8 mouse cellular contexts compared by ENCODE assay signal in the genomic region with DNA sequence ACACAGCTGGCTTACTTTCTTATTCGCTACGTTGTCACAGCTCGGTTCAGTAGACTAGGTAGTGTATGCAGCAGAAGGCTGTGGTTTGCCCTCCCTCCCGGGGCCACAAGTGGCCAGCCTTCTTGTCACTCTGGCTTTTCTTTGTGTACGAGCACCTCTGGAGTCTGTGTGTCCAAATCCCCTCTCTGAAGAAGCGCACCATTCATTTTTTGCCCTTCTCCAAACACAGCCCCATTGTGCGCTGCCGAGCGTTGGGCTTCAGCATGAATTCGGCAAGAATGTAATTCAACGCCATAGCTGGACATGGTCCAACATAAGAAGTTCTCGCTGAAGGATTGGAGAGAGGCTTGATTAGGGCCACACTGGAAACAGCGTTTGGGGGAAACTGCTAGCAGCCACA. TPM values are rescaled to one million over a fixed set of nuclear protein-coding genes. Genes with fewer than 3 reads are reported as not detected.
DNase-seq lines count a peak whose midpoint lies in the region; ATAC-seq and TF ChIP-seq lines count a peak whose summit lies in the region.

No protein-coding gene starts in this region.

- no peak for TF ChIP-seq POLR2A in myocyte (IDR thresholded peaks at IDR 0.05; ENCODE audit: insufficient read length, low read depth)

- H3ac ChIP-seq in myocyte (ENCODE audit: control insufficient read depth, insufficient read length) = no peak overlapping the region

- H3K27ac ChIP-seq in kidney, embryonic 15.5 days = no peak overlapping the region
- H3K27ac ChIP-seq in embryonic facial prominence, embryonic 11.5 days (replicated peaks; ENCODE audit: low read depth, low read length) = no peak overlapping the region
- no peak overlapping the region for H3K27ac ChIP-seq in hindbrain, embryonic 14.5 days

- no peak for DNase-seq in kidney, adult 8-10 months
- peak; percentile 54 for DNase-seq in embryonic facial prominence, embryonic 11.5 days (ENCODE audit: low spot score)
- peak; percentile 60 for DNase-seq in hindbrain, embryonic 14.5 days (ENCODE audit: low spot score)
- no peak for DNase-seq in cerebellum, postnatal 36 days
- no peak for DNase-seq in adrenal gland, postnatal 4 days (ENCODE audit: low spot score in 2 of 2)
- no peak for DNase-seq in right cerebral cortex, adult 2 months (ENCODE audit: low spot score in 2 of 2)

- no peaks in the 10 kb centered on the region for H3K27me3 ChIP-seq in kidney, embryonic 15.5 days
- H3K27me3 ChIP-seq in embryonic facial prominence, embryonic 11.5 days (ENCODE audit: control insufficient read depth, insufficient read depth, low read length) = no peaks in the 10 kb centered on the region
- no peaks in the 10 kb centered on the region for H3K27me3 ChIP-seq in hindbrain, embryonic 14.5 days (ENCODE audit: control insufficient read depth, insufficient read depth, low read length)
- H3K27me3 ChIP-seq in myocyte (ENCODE audit: control insufficient read depth, insufficient read depth, insufficient read length) = no peaks in the 10 kb centered on the region

- peak overlapping the region; percentile 20; the same call in 1 of the 2 replicates for H3K4me2 ChIP-seq in kidney, embryonic 15.5 days
- H3K4me2 ChIP-seq in embryonic facial prominence, embryonic 11.5 days (ENCODE audit: low read depth, low read length) = no peak overlapping the region
- H3K4me2 ChIP-seq in hindbrain, embryonic 14.5 days (replicated peaks) = peak overlapping the region; percentile 2; the same call in 1 of the 2 replicates
- peak overlapping the region; percentile 5 for H3K4me2 ChIP-seq in myocyte (ENCODE audit: low read depth)

- no peaks in the 10 kb centered on the region for H3K4me1 ChIP-seq in kidney, embryonic 15.5 days
- no peaks in the 10 kb centered on the region for H3K4me1 ChIP-seq in embryonic facial prominence, embryonic 11.5 days (ENCODE audit: control insufficient read depth, insufficient read depth, low read length)
- H3K4me1 ChIP-seq in hindbrain, embryonic 14.5 days (replicated peaks; ENCODE audit: control insufficient read depth, insufficient read depth, low read length) = 0 out of 2 replicates have a peak, but pooled peaks cover 3% of the 10 kb centered on the region

- no peaks in the 10 kb centered on the region for H3K9me3 ChIP-seq in kidney, embryonic 15.5 days (replicated peaks)
- H3K9me3 ChIP-seq in embryonic facial prominence, embryonic 11.5 days (replicated peaks; ENCODE audit: control insufficient read depth, low read length) = no peaks in the 10 kb centered on the region
- peaks cover 5% of the 10 kb centered on the region; the same call in 1 of the 2 replicates for H3K9me3 ChIP-seq in hindbrain, embryonic 14.5 days (ENCODE audit: control insufficient read depth, low read length)

- no peaks in the 10 kb centered on the region for H3K79me2 ChIP-seq in myocyte (ENCODE audit: control insufficient read depth, insufficient read depth)

- H3K36me3 ChIP-seq in kidney, embryonic 15.5 days = no peaks in the 10 kb centered on the region
- no peaks in the 10 kb centered on the region for H3K36me3 ChIP-seq in embryonic facial prominence, embryonic 11.5 days (replicated peaks; ENCODE audit: control insufficient read depth, insufficient read depth, low read depth, low read length)
- no peaks in the 10 kb centered on the region for H3K36me3 ChIP-seq in hindbrain, embryonic 14.5 days (replicated peaks; ENCODE audit: control insufficient read depth, insufficient read depth)
- no peaks in the 10 kb centered on the region for H3K36me3 ChIP-seq in myocyte (ENCODE audit: control insufficient read depth, insufficient read depth)

- 66% methylated on average over 13 of the region's 13 CpGs for WGBS in kidney, embryonic 15.5 days
- 37% methylated on average over 13 of the region's 13 CpGs for WGBS in embryonic facial prominence, embryonic 11.5 days
- 49% methylated on average over 13 of the region's 13 CpGs for WGBS in hindbrain, embryonic 14.5 days

- H3K4me3 ChIP-seq in kidney, embryonic 15.5 days (replicated peaks) = no peak overlapping the region
- H3K4me3 ChIP-seq in embryonic facial prominence, embryonic 11.5 days (ENCODE audit: low read depth, low read length) = no peak overlapping the region
- no peak overlapping the region for H3K4me3 ChIP-seq in hindbrain, embryonic 14.5 days (replicated peaks; ENCODE audit: low read length)
- H3K4me3 ChIP-seq in myocyte = no peak overlapping the region

- ATAC-seq in kidney, embryonic 15.5 days (replicated peaks; ENCODE audit: low FRiP score) = 0 out of 2 replicates have a peak, but pooled peaks have one; percentile 15
- peak; percentile 84 for ATAC-seq in embryonic facial prominence, embryonic 11.5 days (replicated peaks; ENCODE audit: insufficient number of reproducible peaks, low FRiP score, low TSS enrichment, low read depth)
- peak; percentile 79; the same call in 1 of the 2 replicates for ATAC-seq in hindbrain, embryonic 14.5 days (ENCODE audit: low FRiP score)

- no peak overlapping the region for H3K9ac ChIP-seq in kidney, embryonic 15.5 days
- no peak overlapping the region for H3K9ac ChIP-seq in embryonic facial prominence, embryonic 11.5 days (replicated peaks; ENCODE audit: low read length)
- no peak overlapping the region for H3K9ac ChIP-seq in hindbrain, embryonic 14.5 days

TF ChIP-seq in myocyte, 11 proteins besides CTCF, POLR2A, EP300 and RAD21:
- TF ChIP-seq MYOG (IDR thresholded peaks at IDR 0.05; ENCODE audit: control insufficient read depth in 1 of 3, insufficient read depth in 1 of 3, insufficient read length in 2 of 3, low read depth in 2 of 3) (no peak), SRF (IDR thresholded peaks at IDR 0.05; ENCODE audit: control insufficient read depth, insufficient read length, low read depth) (no peak), TCF3 (IDR thresholded peaks at IDR 0.05; ENCODE audit: insufficient read length, low read depth) (no peak), MAX (IDR thresholded peaks at IDR 0.05; ENCODE audit: low read depth) (no peak), TCF12 (IDR thresholded peaks at IDR 0.05; ENCODE audit: insufficient read depth, poor library complexity, severe bottlenecking) (no peak), CEBPB (IDR thresholded peaks at IDR 0.05; ENCODE audit: insufficient read depth, poor library complexity, severe bottlenecking) (no peak), REST (IDR thresholded peaks at IDR 0.05; ENCODE audit: insufficient read depth, insufficient read length) (no peak), E2F4 (IDR thresholded peaks at IDR 0.05; ENCODE audit: insufficient read depth) (no peak), USF1 (IDR thresholded peaks at IDR 0.05; ENCODE audit: low read depth) (no peak), POLR2AphosphoS2 (IDR thresholded peaks at IDR 0.05; ENCODE audit: insufficient read length, low read depth) (no peak), MYOD1 (IDR thresholded peaks at IDR 0.05; ENCODE audit: control insufficient read depth in 1 of 3, insufficient read length in 2 of 3, low read depth in 2 of 3) (no peak)
TF ChIP-seq in myocyte: peak in this region for 0.

RNA-seq across cellular contexts. Expression of gene Kiz, which starts 45.0 kb away (rescaled TPM):
- 31.1 and 33.5 TPM in 2 replicates for polyA plus RNA-seq in kidney, embryonic 15.5 days (2015; fragmentation: Nextera tagmentation; extraction: Ambion mirVana)
- 32.5 and 37.4 TPM in 2 replicates for polyA plus RNA-seq in embryonic facial prominence, embryonic 11.5 days (2014; fragmentation: Nextera tagmentation; extraction: Ambion mirVana)
- 27.2 and 27.4 TPM in 2 replicates for polyA plus RNA-seq in hindbrain, embryonic 14.5 days (2014; fragmentation: Nextera tagmentation; extraction: Ambion mirVana)
- polyA plus RNA-seq in myocyte (2012; fragmentation: generic; extraction: Trizol) = 9.6 TPM
- 10 to 100 TPM; 46.1 to 48.0 TPM for total RNA-seq in adrenal gland, postnatal 4 days (2021)

Comparison
In these comparisons a context has a peak if more than half of its experiments do, and no peak if none do; other contexts are left out.
1. ATAC-seq: peak in every context shown above with its lines; median percentile 84 in embryonic facial prominence, embryonic 11.5 days; 79 in hindbrain, embryonic 14.5 days; 15 in kidney, embryonic 15.5 days.
2. DNase-seq: peak in embryonic facial prominence, embryonic 11.5 days (single experiment) and hindbrain, embryonic 14.5 days (single experiment); none in kidney, adult 8-10 months (0 of 2), cerebellum, postnatal 36 days (0 of 2), adrenal gland, postnatal 4 days (0 of 2) and right cerebral cortex, adult 2 months (0 of 2).